Mouse (Mus musculus): ENCODE data around the gene Tomm20. TPM values are rescaled to one million over a fixed set of nuclear protein-coding genes. Genes with fewer than 3 reads are reported as not detected.

Gene Tomm20
- polyA plus RNA-seq, 1 experiment, result 417 TPM

DNA sequence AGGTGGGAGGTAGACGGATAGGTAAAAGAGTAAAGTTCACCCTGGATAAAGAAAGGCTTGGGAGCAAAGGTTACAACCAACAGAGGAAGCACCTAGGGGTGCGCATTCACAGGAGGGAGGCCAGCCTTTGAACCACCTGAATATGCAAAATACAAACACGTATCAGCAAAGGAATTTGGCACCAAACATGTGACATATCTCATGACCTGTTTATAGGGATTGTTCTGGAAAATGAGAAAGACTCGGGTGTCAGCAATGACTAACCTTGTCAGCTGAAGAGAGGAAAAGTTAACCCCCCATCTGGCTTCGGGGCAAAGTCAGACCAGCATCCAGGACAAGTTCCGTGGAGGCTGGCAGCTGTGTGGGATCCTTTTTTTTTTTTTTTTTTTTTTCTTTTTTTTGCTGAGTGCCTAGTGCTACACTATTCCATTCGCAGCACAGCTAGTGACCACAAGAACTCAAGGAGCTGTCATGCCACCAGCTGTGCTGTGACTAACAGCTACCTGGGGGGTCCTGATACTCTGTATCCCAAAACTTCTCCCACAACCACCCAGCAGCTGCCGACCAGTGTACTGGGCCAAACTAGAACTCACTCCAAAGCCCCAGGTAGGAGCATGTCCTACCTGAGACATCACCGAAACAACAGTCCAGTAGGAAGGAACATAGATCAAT lies 42.3 kb downstream of the Tomm20 start:
- Histone ChIP-seq H3K27me3 (ENCODE audit: control insufficient read depth, insufficient read depth, low read length) (no peaks in the 10 kb centered on the region), H3K4me1 (ENCODE audit: control insufficient read depth, insufficient read depth, insufficient read length) (no peaks in the 10 kb centered on the region; the same call in 1 of the 2 replicates), H3K27ac (ENCODE audit: insufficient read depth, low read length) (no peak overlapping the region), H3K4me3 (ENCODE audit: extremely low read depth, insufficient read depth, insufficient read length) (no peak overlapping the region), H3K36me3 (ENCODE audit: control insufficient read depth, insufficient read depth, low read length) (no peaks in the 10 kb centered on the region)
- TF ChIP-seq CTCF (IDR thresholded peaks at IDR 0.05; ENCODE audit: extremely low read depth, insufficient read depth, insufficient read length, insufficient replicate concordance), result no peak
- no peak for TF ChIP-seq POLR2A (IDR thresholded peaks at IDR 0.05; ENCODE audit: low read depth, low read length)
- DNase-seq (ENCODE audit: low read depth in 1 of 2, low spot score in 2 of 2), result no peak
- 82% methylated on average over 9 of the region's 9 CpGs for WGBS

DNA sequence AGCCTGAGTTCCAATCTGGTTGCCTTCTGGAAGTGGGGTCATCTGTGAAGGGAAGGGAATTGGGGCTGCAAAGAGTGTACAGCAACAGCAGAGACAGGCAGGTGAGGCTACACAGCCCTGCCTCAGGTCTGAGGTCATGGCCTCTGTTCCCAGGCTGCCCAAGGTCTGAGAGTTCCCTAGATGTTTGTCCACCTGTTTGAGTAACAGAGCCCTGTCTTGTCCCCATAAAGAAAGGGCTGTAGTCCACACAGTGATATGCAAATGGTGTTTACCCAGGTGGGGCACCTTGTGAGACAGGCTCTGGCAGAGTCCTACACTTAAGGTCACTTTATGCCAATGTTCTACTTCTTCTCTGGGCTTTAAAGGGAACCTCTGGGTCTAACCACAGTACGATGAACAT lies 44.0 kb downstream of the Tomm20 start:
- no peaks in the 10 kb centered on the region; the same call in 1 of the 2 replicates for H3K4me1 ChIP-seq (ENCODE audit: control insufficient read depth, insufficient read depth, insufficient read length)
- no peak overlapping the region for H3K27ac ChIP-seq (ENCODE audit: insufficient read depth, low read length)
- TF ChIP-seq POLR2A (IDR thresholded peaks at IDR 0.05; ENCODE audit: low read depth, low read length) (no peak), CTCF (IDR thresholded peaks at IDR 0.05; ENCODE audit: extremely low read depth, insufficient read depth, insufficient read length, insufficient replicate concordance) (no peak)
- H3K4me3 ChIP-seq (ENCODE audit: extremely low read depth, insufficient read depth, insufficient read length), result no peak overlapping the region
- H3K36me3 ChIP-seq (ENCODE audit: control insufficient read depth, insufficient read depth, low read length), result no peaks in the 10 kb centered on the region
- 34% methylated on average over 1 of the region's 1 CpGs for WGBS
- no peaks in the 10 kb centered on the region for H3K27me3 ChIP-seq (ENCODE audit: control insufficient read depth, insufficient read depth, low read length)
- no peak for DNase-seq (ENCODE audit: low read depth in 1 of 2, low spot score in 2 of 2)

DNA sequence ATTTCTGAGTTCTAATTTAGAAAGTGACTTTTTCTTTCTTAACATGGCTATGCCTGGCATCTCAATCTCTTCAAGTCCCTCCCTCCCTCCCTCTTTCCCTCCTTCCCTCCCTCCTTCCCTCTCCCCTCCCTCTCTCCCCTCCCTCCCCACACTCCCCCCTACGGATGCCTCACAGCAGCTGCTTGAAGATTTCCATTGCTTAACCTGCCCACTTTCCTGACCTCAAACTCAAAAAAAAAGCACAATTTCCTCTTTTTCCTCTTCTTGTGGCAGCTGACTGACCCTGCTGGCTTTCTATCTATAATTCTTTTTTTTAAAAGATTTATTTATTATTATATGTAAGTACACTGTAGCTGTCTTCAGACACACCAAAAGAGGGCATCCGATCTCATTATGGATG lies 44.6 kb downstream of the Tomm20 start:
- Histone ChIP-seq H3K27ac (ENCODE audit: insufficient read depth, low read length) (no peak overlapping the region), H3K4me3 (ENCODE audit: extremely low read depth, insufficient read depth, insufficient read length) (no peak overlapping the region), H3K4me1 (ENCODE audit: control insufficient read depth, insufficient read depth, insufficient read length) (no peaks in the 10 kb centered on the region; the same call in 1 of the 2 replicates), H3K27me3 (ENCODE audit: control insufficient read depth, insufficient read depth, low read length) (no peaks in the 10 kb centered on the region), H3K36me3 (ENCODE audit: control insufficient read depth, insufficient read depth, low read length) (no peaks in the 10 kb centered on the region)
- DNase-seq (ENCODE audit: low read depth in 1 of 2, low spot score in 2 of 2), result no peak
- 24% methylated on average over 2 of the region's 2 CpGs for WGBS
- TF ChIP-seq CTCF (IDR thresholded peaks at IDR 0.05; ENCODE audit: extremely low read depth, insufficient read depth, insufficient read length, insufficient replicate concordance), result no peak
- no peak for TF ChIP-seq POLR2A (IDR thresholded peaks at IDR 0.05; ENCODE audit: low read depth, low read length)

DNA sequence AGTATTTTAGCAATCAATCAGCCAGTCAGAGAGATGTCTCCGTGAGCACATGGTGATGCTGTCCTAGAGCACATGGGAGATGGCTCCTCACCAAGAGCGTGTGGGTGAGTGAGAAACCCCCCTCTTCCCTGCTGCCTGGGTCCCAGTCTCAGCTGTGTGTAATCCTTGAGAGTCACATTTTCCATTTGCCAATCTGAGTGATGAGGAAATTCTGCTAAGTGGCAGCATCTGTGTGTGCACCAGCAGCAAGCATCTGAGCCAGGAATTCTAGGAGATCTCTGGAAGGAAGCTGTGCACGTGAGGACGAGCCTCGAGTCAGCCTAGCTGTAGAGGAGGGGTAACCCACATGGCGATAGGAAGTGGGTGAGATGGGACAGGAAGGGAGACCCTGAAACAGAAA lies 50.5 kb downstream of the Tomm20 start:
- no peaks in the 10 kb centered on the region for H3K27me3 ChIP-seq (ENCODE audit: control insufficient read depth, insufficient read depth, low read length)
- H3K36me3 ChIP-seq (ENCODE audit: control insufficient read depth, insufficient read depth, low read length), result no peaks in the 10 kb centered on the region
- DNase-seq (ENCODE audit: low read depth in 1 of 2, low spot score in 2 of 2), result no peak
- H3K4me1 ChIP-seq (ENCODE audit: control insufficient read depth, insufficient read depth, insufficient read length), result no peaks in the 10 kb centered on the region
- no peak overlapping the region for H3K27ac ChIP-seq (ENCODE audit: insufficient read depth, low read length)
- H3K4me3 ChIP-seq (ENCODE audit: extremely low read depth, insufficient read depth, insufficient read length), result no peak overlapping the region
- WGBS, result 54% methylated on average over 6 of the region's 6 CpGs
- TF ChIP-seq POLR2A (IDR thresholded peaks at IDR 0.05; ENCODE audit: low read depth, low read length) (no peak), CTCF (IDR thresholded peaks at IDR 0.05; ENCODE audit: extremely low read depth, insufficient read depth, insufficient read length, insufficient replicate concordance) (no peak)

DNA sequence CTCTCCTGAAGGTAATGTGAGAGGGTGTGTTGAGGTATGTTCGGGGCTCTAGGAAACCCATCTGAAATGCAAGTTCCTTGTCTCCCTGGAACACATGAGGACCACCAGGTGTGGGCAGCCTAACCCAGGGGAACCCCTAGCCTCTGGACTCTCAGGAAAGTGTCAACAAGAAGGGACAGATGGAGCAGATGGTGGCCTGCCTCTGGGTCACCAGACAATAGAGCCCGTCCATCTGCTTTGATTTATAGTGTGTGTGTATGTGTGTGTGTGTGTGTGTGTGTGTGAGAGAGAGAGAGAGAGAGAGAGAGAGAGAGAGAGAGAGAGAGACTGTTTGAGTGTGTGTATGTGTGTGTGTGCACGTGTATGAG lies 58.0 kb downstream of the Tomm20 start:
- DNase-seq (ENCODE audit: low read depth in 1 of 2, low spot score in 2 of 2), result no peak
- Histone ChIP-seq H3K4me1 (ENCODE audit: control insufficient read depth, insufficient read depth, insufficient read length) (peaks cover 6% of the 10 kb centered on the region; the same call in 1 of the 2 replicates), H3K4me3 (ENCODE audit: extremely low read depth, insufficient read depth, insufficient read length) (no peak overlapping the region), H3K27me3 (ENCODE audit: control insufficient read depth, insufficient read depth, low read length) (no peaks in the 10 kb centered on the region), H3K36me3 (ENCODE audit: control insufficient read depth, insufficient read depth, low read length) (no peaks in the 10 kb centered on the region), H3K27ac (ENCODE audit: insufficient read depth, low read length) (peak overlapping the region; percentile 46)
- 95% methylated on average over 3 of the region's 3 CpGs for WGBS
- no peak for TF ChIP-seq CTCF (IDR thresholded peaks at IDR 0.05; ENCODE audit: extremely low read depth, insufficient read depth, insufficient read length, insufficient replicate concordance)
- no peak for TF ChIP-seq POLR2A (IDR thresholded peaks at IDR 0.05; ENCODE audit: low read depth, low read length)

DNA sequence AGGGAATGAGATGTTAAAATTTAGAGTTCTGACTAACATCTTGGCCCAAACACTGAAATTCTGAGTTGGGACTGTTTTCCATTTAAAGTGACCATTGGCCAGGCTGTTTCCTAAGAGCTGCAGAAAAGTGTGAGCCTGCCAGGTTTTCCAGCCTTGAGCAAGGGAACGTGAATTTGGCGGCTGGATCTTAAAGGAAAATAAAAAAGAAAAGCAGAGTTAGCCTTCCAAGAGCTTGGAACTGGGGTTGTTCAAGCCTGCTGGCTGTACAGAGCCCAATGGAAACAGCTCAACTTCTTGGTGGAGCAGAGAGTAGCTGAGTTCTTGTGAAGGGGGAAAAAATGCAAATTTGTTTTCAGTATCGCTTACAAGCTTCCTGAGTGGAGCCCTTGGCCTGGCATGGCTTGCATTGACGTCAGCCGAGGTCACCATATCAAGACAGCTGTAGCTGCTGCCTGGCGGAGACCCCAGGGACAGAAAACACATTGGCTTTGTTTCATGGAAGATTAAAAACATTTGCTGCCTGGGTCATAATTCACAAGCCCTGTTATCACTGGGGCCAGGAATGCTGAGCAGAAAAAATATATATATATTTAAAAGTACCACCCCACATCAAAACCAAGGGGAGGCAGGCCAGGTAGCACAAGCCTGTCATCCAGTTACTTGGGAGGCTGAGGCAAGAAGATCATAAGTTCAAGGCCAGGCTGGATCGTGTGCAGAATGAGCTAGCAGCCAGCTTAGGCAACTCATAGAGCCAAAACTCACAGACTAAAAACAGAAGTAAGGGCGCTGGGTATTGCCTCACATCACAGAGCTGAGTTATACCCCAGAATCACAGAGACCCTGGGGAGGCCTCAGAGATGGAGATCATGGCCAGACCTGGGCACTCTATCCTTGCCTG lies 58.7 kb downstream of the Tomm20 start:
- TF ChIP-seq CTCF (IDR thresholded peaks at IDR 0.05; ENCODE audit: extremely low read depth, insufficient read depth, insufficient read length, insufficient replicate concordance) (no peak), POLR2A (IDR thresholded peaks at IDR 0.05; ENCODE audit: low read depth, low read length) (no peak)
- peak overlapping the region; percentile 62 for H3K27ac ChIP-seq (ENCODE audit: insufficient read depth, low read length)
- DNase-seq (ENCODE audit: low read depth in 1 of 2, low spot score in 2 of 2), result no peak

More for the DNA sequence above, 58.7 kb downstream of the Tomm20 start:
- H3K4me3 ChIP-seq (ENCODE audit: extremely low read depth, insufficient read depth, insufficient read length), result no peak overlapping the region
- H3K36me3 ChIP-seq (ENCODE audit: control insufficient read depth, insufficient read depth, low read length), result no peaks in the 10 kb centered on the region
- peaks cover 6% of the 10 kb centered on the region; the same call in 1 of the 2 replicates for H3K4me1 ChIP-seq (ENCODE audit: control insufficient read depth, insufficient read depth, insufficient read length)
- WGBS, result 68% methylated on average over 8 of the region's 8 CpGs
- H3K27me3 ChIP-seq (ENCODE audit: control insufficient read depth, insufficient read depth, low read length), result no peaks in the 10 kb centered on the region

All from spleen, adult 2 months (tissue).